Mouse (Mus musculus): Measurements from ENCODE around the gene Sf3a2.

DNA sequence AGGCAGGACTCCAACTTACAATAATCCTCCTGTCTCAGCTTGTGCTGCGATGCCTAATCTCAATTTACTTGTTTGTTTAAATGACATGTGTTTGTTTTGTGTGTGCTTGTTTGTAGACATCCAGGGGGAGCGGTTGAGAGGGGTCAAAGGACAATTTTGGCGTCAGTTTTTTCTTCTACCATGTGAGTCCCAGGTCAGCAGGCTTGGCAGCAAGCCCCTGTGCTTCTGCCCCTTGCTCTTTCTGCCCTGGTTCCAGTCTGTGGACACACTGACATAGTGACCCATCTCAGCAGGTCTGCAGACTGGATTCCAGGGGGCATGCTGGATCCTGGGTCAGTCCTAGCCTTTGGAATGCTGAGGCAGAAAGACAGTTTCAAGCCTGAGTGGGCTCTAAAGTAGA is 21.4 kb downstream of the Sf3a2 start:
- no peak for TF ChIP-seq CTCF (IDR thresholded peaks at IDR 0.05; ENCODE audit: borderline replicate concordance, extremely low read depth, insufficient read depth, insufficient read length)
- no peak for TF ChIP-seq POLR2A (IDR thresholded peaks at IDR 0.05; ENCODE audit: borderline replicate concordance, extremely low read depth, insufficient read depth, insufficient read length, poor library complexity, severe bottlenecking)

Measured in brain, embryonic 14.5 days (tissue).